Mouse (Mus musculus) forebrain, embryonic 16.5 days (tissue): ENCODE measurements around the gene Sobp. TPM values are rescaled to one million over a fixed set of nuclear protein-coding genes. Genes with fewer than 3 reads are reported as not detected.

Experiments used
- ATAC-seq: fragments of 200-750 bp; cut with Nextera tagmentation; 2 replicates; pipeline ENCODE4 v1.8.0; 2017; ENCODE audit warnings: mild to moderate bottlenecking, moderate library complexity
- H3K27ac ChIP-seq: fragments of 300-500 bp; sonication (generic); 2 replicates; pipeline ENCODE4 v1.5.1; 2014; ENCODE audit warnings: low read length, control low read depth
- H3K27me3 ChIP-seq: fragments of 300-500 bp; sonication (generic); replicated peaks from 2 replicates; pipeline ENCODE4 v1.6.1; 2014; ENCODE audit warnings: low read length; ENCODE audit not compliant: control insufficient read depth, insufficient read depth
- H3K36me3 ChIP-seq: fragments of 300-500 bp; sonication (generic); 2 replicates; pipeline ENCODE4 v1.6.1; 2014; ENCODE audit not compliant: control insufficient read depth, insufficient read depth
- H3K4me1 ChIP-seq: fragments of 300-500 bp; sonication (generic); replicated peaks from 2 replicates; pipeline ENCODE4 v1.6.1; 2014; ENCODE audit warnings: low read length; ENCODE audit not compliant: control insufficient read depth, insufficient read depth
- H3K4me2 ChIP-seq: fragments of 300-500 bp; sonication (generic); 2 replicates; pipeline ENCODE4 v1.6.1; 2014; ENCODE audit warnings: mild to moderate bottlenecking, low read length, control low read depth
- H3K4me3 ChIP-seq: fragments of 300-500 bp; sonication (generic); replicated peaks from 2 replicates; pipeline ENCODE4 v1.5.1; 2014; ENCODE audit warnings: mild to moderate bottlenecking, low read length, control low read depth
- H3K9ac ChIP-seq: fragments of 300-500 bp; sonication (generic); replicated peaks from 2 replicates; pipeline ENCODE4 v1.6.1; 2014; ENCODE audit warnings: low read depth, low read length, control low read depth
- H3K9me3 ChIP-seq: fragments of 300-500 bp; sonication (generic); 2 replicates; pipeline ENCODE4 v1.6.1; 2016; ENCODE audit warnings: low read length; ENCODE audit not compliant: control insufficient read depth
- WGBS: fragments of 180-500 bp; shearing (Covaris S2); extraction: QIAGEN DNeasy Blood & Tissue Kit; methylation state at CpG from one replicate; pipeline ENCODE4 v1.1.7; 2014; 5-methylcytosine and 5-hydroxymethylcytosine counted together
- polyA plus RNA-seq: library from polyadenylated mRNA; unstranded; fragments of >200 nt; fragmentation: Nextera tagmentation; extraction: Ambion mirVana; gene quantifications from 2 replicates; pipeline ENCODE4 v1.2.1, GENCODE M21; 2015

Sobp gene
- polyA plus RNA-seq, 1 experiment from 2014 or later = 15.1 TPM

GRCm38 (mm10) chr10:43106196-43106595, 68.1 kb downstream of the Sobp start:
- Histone ChIP-seq H3K36me3 (no peaks in the 10 kb centered on the region), H3K9me3 (no peaks in the 10 kb centered on the region), H3K27ac (peak overlapping the region; percentile 13; the same call in 1 of the 2 replicates), H3K4me2 (no peak overlapping the region), H3K4me3 (no peak overlapping the region), H3K27me3 (no peaks in the 10 kb centered on the region), H3K4me1 (peaks cover 31% of the 10 kb centered on the region), H3K9ac (no peak overlapping the region)
- 15% methylated on average over 7 of the region's 7 CpGs for WGBS
- peak; percentile 84 for ATAC-seq

- Histone ChIP-seq H3K9me3 (no peaks in the 10 kb centered on the region), H3K4me1 (peaks cover 33% of the 10 kb centered on the region), H3K9ac (no peak overlapping the region), H3K4me2 (no peak overlapping the region), H3K27me3 (no peaks in the 10 kb centered on the region), H3K4me3 (no peak overlapping the region), H3K27ac (no peak overlapping the region; the same call in 1 of the 2 replicates), H3K36me3 (no peaks in the 10 kb centered on the region)
- 16% methylated on average over 5 of the region's 5 CpGs for WGBS
- no peak for ATAC-seq
These were observed 73.8 kb downstream of the Sobp start for GRCm38 (mm10) chr10:43100513-43100912.

GRCm38 (mm10) chr10:43099229-43099628, 75.1 kb downstream of the Sobp start:
- peaks cover 37% of the 10 kb centered on the region for H3K4me1 ChIP-seq
- H3K4me2 ChIP-seq = no peak overlapping the region
- no peak overlapping the region for H3K27ac ChIP-seq
- no peaks in the 10 kb centered on the region for H3K36me3 ChIP-seq
- H3K27me3 ChIP-seq = no peaks in the 10 kb centered on the region
- ATAC-seq = no peak
- 60% methylated on average over 6 of the region's 6 CpGs for WGBS
- no peak overlapping the region for H3K9ac ChIP-seq
- H3K4me3 ChIP-seq = no peak overlapping the region
- H3K9me3 ChIP-seq = no peaks in the 10 kb centered on the region

GRCm38 (mm10) chr10:43097755-43098154, 76.6 kb downstream of the Sobp start:
- H3K27me3 ChIP-seq = no peaks in the 10 kb centered on the region
- no peak for ATAC-seq
- no peak overlapping the region for H3K9ac ChIP-seq
- no peak overlapping the region for H3K27ac ChIP-seq
- no peaks in the 10 kb centered on the region for H3K9me3 ChIP-seq
- no peak overlapping the region for H3K4me2 ChIP-seq
- WGBS = 51% methylated on average over 8 of the region's 8 CpGs
- H3K4me1 ChIP-seq = peaks cover 35% of the 10 kb centered on the region
- H3K4me3 ChIP-seq = no peak overlapping the region
- no peaks in the 10 kb centered on the region for H3K36me3 ChIP-seq

- H3K9me3 ChIP-seq = no peaks in the 10 kb centered on the region
- no peak for ATAC-seq
- H3K27me3 ChIP-seq = no peaks in the 10 kb centered on the region
- H3K9ac ChIP-seq = no peak overlapping the region
- peaks cover 41% of the 10 kb centered on the region for H3K4me1 ChIP-seq
- no peaks in the 10 kb centered on the region for H3K36me3 ChIP-seq
- H3K4me2 ChIP-seq = no peak overlapping the region
- 79% methylated on average over 4 of the region's 4 CpGs for WGBS
- H3K4me3 ChIP-seq = no peak overlapping the region
- H3K27ac ChIP-seq = no peak overlapping the region
These were observed 77.7 kb downstream of the Sobp start for GRCm38 (mm10) chr10:43096614-43097013.

GRCm38 (mm10) chr10:43094537-43094936, 79.8 kb downstream of the Sobp start:
- H3K9me3 ChIP-seq = no peaks in the 10 kb centered on the region
- WGBS = 28% methylated on average over 5 of the region's 5 CpGs
- peaks cover 30% of the 10 kb centered on the region for H3K4me1 ChIP-seq

GRCm38 (mm10) chr10:43093440-43093839, 80.9 kb downstream of the Sobp start:
- H3K4me3 ChIP-seq = no peak overlapping the region
- no peak overlapping the region for H3K9ac ChIP-seq
- 58% methylated on average over 10 of the region's 10 CpGs for WGBS
- ATAC-seq = peak; percentile 51
- no peaks in the 10 kb centered on the region for H3K36me3 ChIP-seq
- no peaks in the 10 kb centered on the region for H3K9me3 ChIP-seq
- no peak overlapping the region for H3K4me2 ChIP-seq
- H3K27ac ChIP-seq = no peak overlapping the region
- H3K27me3 ChIP-seq = no peaks in the 10 kb centered on the region
- H3K4me1 ChIP-seq = peaks cover 30% of the 10 kb centered on the region

More at GRCm38 (mm10) chr10:43094537-43094936, 79.8 kb downstream of the Sobp start:
- Histone ChIP-seq H3K4me3 (no peak overlapping the region), H3K36me3 (no peaks in the 10 kb centered on the region), H3K9ac (peak overlapping the region; percentile 9; the same call in 1 of the 2 replicates), H3K27me3 (no peaks in the 10 kb centered on the region), H3K27ac (no peak overlapping the region), H3K4me2 (no peak overlapping the region)
- ATAC-seq = no peak

GRCm38 (mm10) chr10:43090040-43090439, 84.3 kb downstream of the Sobp start:
- H3K9ac ChIP-seq = no peak overlapping the region
- no peak for ATAC-seq
- peaks cover 26% of the 10 kb centered on the region for H3K4me1 ChIP-seq
- no peak overlapping the region for H3K4me2 ChIP-seq
- no peaks in the 10 kb centered on the region for H3K9me3 ChIP-seq
- no peaks in the 10 kb centered on the region for H3K36me3 ChIP-seq
- no peak overlapping the region for H3K4me3 ChIP-seq
- WGBS = 39% methylated on average over 3 of the region's 3 CpGs
- H3K27me3 ChIP-seq = no peaks in the 10 kb centered on the region
- no peak overlapping the region for H3K27ac ChIP-seq

- Histone ChIP-seq H3K4me3 (no peak overlapping the region), H3K4me2 (no peak overlapping the region), H3K4me1 (peaks cover 23% of the 10 kb centered on the region), H3K36me3 (no peaks in the 10 kb centered on the region), H3K27ac (no peak overlapping the region), H3K9me3 (no peaks in the 10 kb centered on the region), H3K27me3 (no peaks in the 10 kb centered on the region), H3K9ac (no peak overlapping the region)
- WGBS = 31% methylated on average over 2 of the region's 2 CpGs
- ATAC-seq = no peak
These were observed 86.9 kb downstream of the Sobp start for GRCm38 (mm10) chr10:43087421-43087820.

- no peak overlapping the region for H3K9ac ChIP-seq
- no peaks in the 10 kb centered on the region for H3K9me3 ChIP-seq
- H3K4me3 ChIP-seq = no peak overlapping the region
- 83% methylated on average over 6 of the region's 6 CpGs for WGBS
- no peak overlapping the region for H3K4me2 ChIP-seq
- H3K4me1 ChIP-seq = peaks cover 20% of the 10 kb centered on the region
- ATAC-seq = no peak
- H3K27ac ChIP-seq = no peak overlapping the region
- no peaks in the 10 kb centered on the region for H3K36me3 ChIP-seq
- no peaks in the 10 kb centered on the region for H3K27me3 ChIP-seq
These were observed 87.4 kb downstream of the Sobp start for GRCm38 (mm10) chr10:43086888-43087287.
